Mouse (Mus musculus) liver, embryonic 14.5 days (tissue): Measurements from ENCODE around the gene C1rl. TPM values are rescaled to one million over a fixed set of nuclear protein-coding genes. Genes with fewer than 3 reads are reported as not detected.

ENCODE experiments used
- ATAC-seq: fragments of 200-750 bp; cut with Nextera tagmentation; 2 replicates; pipeline ENCODE4 v1.8.0; 2017; ENCODE audit warnings: moderate number of reproducible peaks, mild to moderate bottlenecking, moderate library complexity; ENCODE audit not compliant: insufficient read depth
- DNase-seq, 3 experiments: peaks; one replicate each; pipeline ENCODE4 v3.0.0-alpha.2; 2012 to 2013; ENCODE audit warnings: low read depth in 3 of 3, low spot score in 3 of 3
- H3K27ac ChIP-seq: fragments of 300-500 bp; sonication (generic); 2 replicates; pipeline ENCODE4 v1.5.1; 2014; ENCODE audit warnings: moderate library complexity, mild to moderate bottlenecking, control low read depth, inconsistent platforms
- H3K27me3 ChIP-seq: fragments of 300-500 bp; sonication (generic); 2 replicates; pipeline ENCODE4 v1.6.1; 2014; ENCODE audit warnings: mild to moderate bottlenecking, low read length, moderate library complexity; ENCODE audit not compliant: control insufficient read depth, insufficient read depth
- H3K36me3 ChIP-seq: fragments of 300-500 bp; sonication (generic); replicated peaks from 2 replicates; pipeline ENCODE4 v1.6.1; 2014; ENCODE audit warnings: low read depth; ENCODE audit not compliant: control insufficient read depth, insufficient read depth
- H3K4me1 ChIP-seq, 2 experiments: fragments of 200-500 bp in 1 of 2; fragments of 300-500 bp in 1 of 2; sonication (generic) in 1 of 2; replicated peaks; 2 replicates each; pipeline ENCODE4 v1.6.1; 2012 to 2014; ENCODE audit warnings: antibody characterized with exemption in 1 of 2, inconsistent platforms in 1 of 2, low read length in 1 of 2; ENCODE audit not compliant: control insufficient read depth in 2 of 2, insufficient read depth in 2 of 2
- H3K4me2 ChIP-seq: fragments of 300-500 bp; sonication (generic); 2 replicates; pipeline ENCODE4 v1.6.1; 2014; ENCODE audit warnings: low read depth, mild to moderate bottlenecking, control low read depth, moderate library complexity
- H3K4me3 ChIP-seq, 2 experiments: fragments of 200-500 bp in 1 of 2; fragments of 300-500 bp in 1 of 2; sonication (generic) in 1 of 2; 2 replicates each; pipeline ENCODE4 v1.5.1; 2012 to 2014; ENCODE audit warnings: low read depth in 2 of 2, low read length in 2 of 2, mild to moderate bottlenecking in 2 of 2, control low read depth in 1 of 2, inconsistent platforms in 1 of 2, moderate library complexity in 1 of 2; ENCODE audit not compliant: insufficient read depth in 1 of 2
- H3K9ac ChIP-seq: fragments of 300-500 bp; sonication (generic); replicated peaks from 2 replicates; pipeline ENCODE4 v1.6.1; 2014; ENCODE audit warnings: mild to moderate bottlenecking, control low read depth, moderate library complexity
- H3K9me3 ChIP-seq: fragments of 300-500 bp; sonication (generic); 2 replicates; pipeline ENCODE4 v1.6.1; 2016; ENCODE audit warnings: low read length, mixed read lengths; ENCODE audit not compliant: control insufficient read depth
- CTCF ChIP-seq: IDR thresholded peaks from 2 replicates; pipeline ENCODE4 v1.5.1; 2016; ENCODE audit warnings: antibody characterized with exemption, low read depth, control low read depth
- EP300 ChIP-seq: IDR thresholded peaks from 2 replicates; pipeline ENCODE4 v1.6.1; 2016; ENCODE audit warnings: antibody characterized with exemption, low read depth
- WGBS: fragments of 180-500 bp; shearing (Covaris S2); extraction: QIAGEN DNeasy Blood & Tissue Kit; methylation state at CpG from one replicate; pipeline ENCODE4 v1.1.7; 2014; ENCODE audit not compliant: insufficient replicate concordance; 5-methylcytosine and 5-hydroxymethylcytosine counted together
- polyA plus RNA-seq, 2 experiments: library from polyadenylated mRNA; depleted of rRNA in 1 of 2; stranded (reverse) in 1 of 2; unstranded in 1 of 2; fragments of >200 nt; fragmentation: Nextera tagmentation in 1 of 2; extraction: Ambion mirVana in 1 of 2; gene quantifications; 2 replicates each; pipeline versions ENCODE4 v1.2.1 to v1.2.3; 2012 to 2014

Gene C1rl
- polyA plus RNA-seq, 2 experiments, result 3.9 to 7.6 TPM

GRCm38 (mm10) chr6:124487509-124487908, 5.4 kb upstream of the C1rl start:
- H3K36me3 ChIP-seq, result no peaks in the 10 kb centered on the region
- no peak overlapping the region for H3K4me2 ChIP-seq
- no peak for DNase-seq
- H3K4me3 ChIP-seq, result no peak overlapping the region
- no peaks in the 10 kb centered on the region for H3K9me3 ChIP-seq
- no peak overlapping the region for H3K9ac ChIP-seq
- TF ChIP-seq EP300, result no peak
- no peak for TF ChIP-seq CTCF
- no peak overlapping the region for H3K27ac ChIP-seq
- ATAC-seq, result no peak
- peaks cover 0 to 5% of the 10 kb centered on the region in 2 experiments; a peak in 1 of 4 replicates for H3K4me1 ChIP-seq
- 15% methylated on average over 2 of the region's 2 CpGs for WGBS
- no peaks in the 10 kb centered on the region for H3K27me3 ChIP-seq

- no peak for DNase-seq
- H3K4me1 ChIP-seq, result peaks cover 7 to 18% of the 10 kb centered on the region in 2 experiments
- no peak overlapping the region for H3K4me2 ChIP-seq
- H3K4me3 ChIP-seq, result no peak overlapping the region
- H3K36me3 ChIP-seq, result no peaks in the 10 kb centered on the region
- no peaks in the 10 kb centered on the region for H3K9me3 ChIP-seq
- no peaks in the 10 kb centered on the region for H3K27me3 ChIP-seq
- no peak overlapping the region for H3K27ac ChIP-seq
- TF ChIP-seq CTCF, result no peak
- TF ChIP-seq EP300, result no peak
- WGBS, result 66% methylated on average over 4 of the region's 4 CpGs
- ATAC-seq, result no peak
- H3K9ac ChIP-seq, result no peak overlapping the region
These were observed 4.0 kb upstream of the C1rl start for GRCm38 (mm10) chr6:124488952-124489351.

- ATAC-seq (no peak), DNase-seq (no peak)
- Histone ChIP-seq H3K27me3 (no peaks in the 10 kb centered on the region), H3K4me1 (peaks cover 11 to 16% of the 10 kb centered on the region in 2 experiments), H3K4me3 (no peak overlapping the region), H3K9ac (no peak overlapping the region), H3K9me3 (no peaks in the 10 kb centered on the region), H3K4me2 (no peak overlapping the region), H3K36me3 (no peaks in the 10 kb centered on the region), H3K27ac (no peak overlapping the region)
- TF ChIP-seq EP300 (no peak), CTCF (no peak)
- 65% methylated on average over 6 of the region's 6 CpGs for WGBS
These were observed 1.5 kb upstream of the C1rl start for GRCm38 (mm10) chr6:124491427-124491826.

GRCm38 (mm10) chr6:124493886-124494285, 973 bp downstream of the C1rl start:
- Histone ChIP-seq H3K27me3 (no peaks in the 10 kb centered on the region), H3K9ac (0 out of 2 replicates have a peak overlapping the region, but pooled peaks have one; percentile 3), H3K27ac (no peak overlapping the region), H3K36me3 (no peaks in the 10 kb centered on the region), H3K4me2 (peak overlapping the region; percentile 49), H3K9me3 (no peaks in the 10 kb centered on the region), H3K4me3 (no peak overlapping the region), H3K4me1 (peaks cover 11 to 16% of the 10 kb centered on the region in 2 experiments)
- no peak for DNase-seq
- ATAC-seq, result peak; percentile 24; the same call in 1 of the 2 replicates
- no peak for TF ChIP-seq CTCF
- TF ChIP-seq EP300, result no peak
- WGBS, result 42% methylated on average over 5 of the region's 5 CpGs

GRCm38 (mm10) chr6:124496054-124496453, 3.1 kb downstream of the C1rl start:
- Histone ChIP-seq H3K9me3 (no peaks in the 10 kb centered on the region), H3K36me3 (no peaks in the 10 kb centered on the region), H3K9ac (no peak overlapping the region), H3K27ac (no peak overlapping the region), H3K4me3 (no peak overlapping the region), H3K4me2 (no peak overlapping the region), H3K27me3 (no peaks in the 10 kb centered on the region), H3K4me1 (peaks cover 11 to 18% of the 10 kb centered on the region in 2 experiments)
- TF ChIP-seq CTCF, result no peak
- no peak for TF ChIP-seq EP300
- ATAC-seq (no peak), DNase-seq (no peak)
- 60% methylated on average over 5 of the region's 5 CpGs for WGBS
